Comparison of ENCODE assay signal across 8 mouse cellular contexts in the genomic region with DNA sequence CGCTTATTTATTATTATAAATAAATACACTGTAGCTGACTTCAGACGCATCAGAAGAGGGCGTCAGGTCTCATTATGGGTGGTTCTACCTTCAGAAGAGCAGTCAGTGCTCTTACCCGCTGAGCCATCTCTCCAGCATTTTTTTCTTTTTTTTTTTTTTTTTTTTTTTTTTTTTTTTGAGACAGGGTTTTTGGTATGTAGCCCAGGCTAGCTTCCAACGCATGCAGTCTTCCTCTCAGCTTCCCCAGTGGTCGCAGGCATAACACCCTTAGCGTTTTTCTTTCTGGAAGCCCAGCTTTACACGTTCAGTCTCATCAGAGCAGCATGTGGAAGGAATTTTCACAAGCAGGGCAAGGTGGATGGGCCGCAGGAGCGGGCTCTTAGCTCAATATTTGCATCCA. TPM values are rescaled to one million over a fixed set of nuclear protein-coding genes. Genes with fewer than 3 reads are reported as not detected.
DNase-seq lines count a peak whose midpoint lies in the region; ATAC-seq and TF ChIP-seq lines count a peak whose summit lies in the region.

No protein-coding gene starts in this region.

- TF ChIP-seq CTCF in cerebellum, adult 2 months (IDR thresholded peaks at IDR 0.05; ENCODE audit: borderline replicate concordance, insufficient read depth, low read depth, low read length): no peak
- no peak for TF ChIP-seq CTCF in spleen, adult 2 months (IDR thresholded peaks at IDR 0.05; ENCODE audit: extremely low read depth, insufficient read depth, insufficient read length, insufficient replicate concordance)
- no peak for TF ChIP-seq CTCF in liver, embryonic 14.5 days (IDR thresholded peaks at IDR 0.05; ENCODE audit: low read depth)

- H3K27ac ChIP-seq in cerebellum, adult 2 months (ENCODE audit: insufficient read depth, low read length): no peak overlapping the region
- no peak overlapping the region for H3K27ac ChIP-seq in spleen, adult 2 months (ENCODE audit: insufficient read depth, low read length)
- no peak overlapping the region for H3K27ac ChIP-seq in liver, embryonic 14.5 days

- H3K4me1 ChIP-seq in cerebellum, adult 2 months (ENCODE audit: control insufficient read depth, insufficient read depth, low read length): peaks cover 2% of the 10 kb centered on the region; the same call in 1 of the 2 replicates
- H3K4me1 ChIP-seq in spleen, adult 2 months (ENCODE audit: control insufficient read depth, insufficient read depth, insufficient read length): peaks cover 13% of the 10 kb centered on the region
- peaks cover 0 to 6% of the 10 kb centered on the region in 2 experiments; a peak in 2 of 4 replicates for H3K4me1 ChIP-seq in liver, embryonic 14.5 days (replicated peaks; ENCODE audit: control insufficient read depth in 2 of 2, insufficient read depth in 2 of 2, low read length in 1 of 2)

- peak overlapping the region; percentile 62 for H3K4me2 ChIP-seq in liver, embryonic 14.5 days (ENCODE audit: low read depth)

- H3K27me3 ChIP-seq in cerebellum, adult 2 months (ENCODE audit: control insufficient read depth, insufficient read depth, low read length): no peaks in the 10 kb centered on the region
- peaks cover 19% of the 10 kb centered on the region for H3K27me3 ChIP-seq in spleen, adult 2 months (ENCODE audit: control insufficient read depth, insufficient read depth, low read length)
- peaks cover 35% of the 10 kb centered on the region for H3K27me3 ChIP-seq in liver, embryonic 14.5 days (ENCODE audit: control insufficient read depth, insufficient read depth, low read length)

- WGBS in cerebellum, adult 2 months: 26% methylated on average over 10 of the region's 10 CpGs
- 31% methylated on average over 10 of the region's 10 CpGs for WGBS in spleen, adult 2 months
- WGBS in liver, embryonic 14.5 days (ENCODE audit: insufficient replicate concordance): 30% methylated on average over 10 of the region's 10 CpGs

- no peaks in the 10 kb centered on the region for H3K9me3 ChIP-seq in liver, embryonic 14.5 days (ENCODE audit: control insufficient read depth, low read length)

- no peak for TF ChIP-seq EP300 in liver, embryonic 14.5 days (IDR thresholded peaks at IDR 0.05; ENCODE audit: low read depth)

- no peak for ATAC-seq in liver, embryonic 14.5 days (ENCODE audit: insufficient read depth)

- DNase-seq in cerebellum, adult 2 months: no peak
- DNase-seq in cerebellum, postnatal 10 days: no peak
- DNase-seq in spleen, adult 2 months (ENCODE audit: low read depth in 1 of 2, low spot score in 2 of 2): no peak
- no peak for DNase-seq in spleen, postnatal 14 days (ENCODE audit: low spot score in 2 of 2)
- no peak for DNase-seq in liver, embryonic 14.5 days (ENCODE audit: low read depth in 3 of 3, low spot score in 3 of 3)
- no peak for DNase-seq in cerebellum, adult 9-10 months
- DNase-seq in cerebellum, adult 8-10 months: no peak
- DNase-seq in adrenal gland, postnatal 36 days: no peak

- peak overlapping the region; percentile 35 for H3K4me3 ChIP-seq in cerebellum, adult 2 months (replicated peaks; ENCODE audit: insufficient read depth, low read depth, low read length)
- H3K4me3 ChIP-seq in spleen, adult 2 months (ENCODE audit: extremely low read depth, insufficient read depth, insufficient read length): peak overlapping the region; percentile 79; the same call in 1 of the 2 replicates
- H3K4me3 ChIP-seq in liver, embryonic 14.5 days (ENCODE audit: insufficient read depth in 1 of 2, low read depth in 2 of 2, low read length in 2 of 2): peak overlapping the region in 1 of 2 experiments; percentile 63; a peak in 2 of 4 replicates

- no peaks in the 10 kb centered on the region for H3K36me3 ChIP-seq in spleen, adult 2 months (ENCODE audit: control insufficient read depth, insufficient read depth, low read length)
- H3K36me3 ChIP-seq in liver, embryonic 14.5 days (replicated peaks; ENCODE audit: control insufficient read depth, insufficient read depth, low read depth): no peaks in the 10 kb centered on the region

- no peak overlapping the region for H3K9ac ChIP-seq in liver, embryonic 14.5 days (replicated peaks)

- TF ChIP-seq POLR2A in cerebellum, adult 2 months (IDR thresholded peaks at IDR 0.05; ENCODE audit: borderline replicate concordance, insufficient read depth, low read length): no peak
- no peak for TF ChIP-seq POLR2A in spleen, adult 2 months (IDR thresholded peaks at IDR 0.05; ENCODE audit: low read depth, low read length)

RNA-seq across cellular contexts. Expression of gene Gas8, which starts 0.5 kb away (rescaled TPM):
- polyA plus RNA-seq in cerebellum, adult 2 months (2012; rRNA removed): 40.7 and 42.9 TPM in 2 replicates
- 2.3 and 2.8 TPM in 2 replicates for polyA plus RNA-seq in spleen, adult 2 months (2012; rRNA removed)
- polyA plus RNA-seq in liver, embryonic 14.5 days (2012; rRNA removed): 1.8 and 3.4 TPM in 2 replicates
- 2.3 and 3.5 TPM in 2 replicates for polyA plus RNA-seq in liver, embryonic 14.5 days (2014; fragmentation: Nextera tagmentation; extraction: Ambion mirVana)
- total RNA-seq in adrenal gland, postnatal 36 days (2021): 10 to 100 TPM; 12.1 to 14.7 TPM

RNA-seq across cellular contexts. Expression of gene Dbndd1, which starts 2.9 kb away (rescaled TPM):
- polyA plus RNA-seq in cerebellum, adult 2 months (2012; rRNA removed): 39.5 and 39.7 TPM in 2 replicates
- not detected in 2 replicates for polyA plus RNA-seq in spleen, adult 2 months (2012; rRNA removed)
- 0.03 and 0.15 TPM in 2 replicates for polyA plus RNA-seq in liver, embryonic 14.5 days (2012; rRNA removed)
- polyA plus RNA-seq in liver, embryonic 14.5 days (2014; fragmentation: Nextera tagmentation; extraction: Ambion mirVana): 0.15 TPM in 1 of 2 replicates, not detected in the other
- under 1 TPM in 1 of 2 experiments, not detected in 1; 0.43 TPM for total RNA-seq in adrenal gland, postnatal 36 days (2021)

RNA-seq across cellular contexts. Expression of gene Afg3l1, which starts 40.5 kb away (rescaled TPM):
- 28.2 and 32.5 TPM in 2 replicates for polyA plus RNA-seq in cerebellum, adult 2 months (2012; rRNA removed)
- 14.4 and 17.3 TPM in 2 replicates for polyA plus RNA-seq in spleen, adult 2 months (2012; rRNA removed)
- 11.0 and 12.6 TPM in 2 replicates for polyA plus RNA-seq in liver, embryonic 14.5 days (2012; rRNA removed)
- 13.4 and 13.5 TPM in 2 replicates for polyA plus RNA-seq in liver, embryonic 14.5 days (2014; fragmentation: Nextera tagmentation; extraction: Ambion mirVana)
- 10 to 100 TPM; 64.2 TPM for total RNA-seq in adrenal gland, postnatal 36 days (2021)

Comparison
In these comparisons a context has a peak if more than half of its experiments do, and no peak if none do; other contexts are left out.
1. RNA of gene Dbndd1, which starts 2.9 kb away (polyA plus RNA-seq): 39.5 to 39.7 TPM in cerebellum, adult 2 months; 0.03 to 0.15 TPM in liver, embryonic 14.5 days and not detected in spleen, adult 2 months; every median in the first group is over 10 times any median in the second.